Mouse (Mus musculus) G1E (cell line): ENCODE measurements around the gene Gm10188.

Experiments used
- CTCF ChIP-seq: IDR thresholded peaks from 2 replicates; pipeline ENCODE4 v1.5.1; 2012; ENCODE audit warnings: low read depth, low read length, inconsistent platforms, mixed read lengths
- GATA1 ChIP-seq: IDR thresholded peaks from 2 replicates; pipeline ENCODE4 v1.6.1; 2012; ENCODE audit warnings: borderline replicate concordance, low read length, inconsistent platforms, mixed read lengths
- GATA2 ChIP-seq: IDR thresholded peaks from 2 replicates; pipeline ENCODE4 v1.6.1; 2012; ENCODE audit warnings: low read depth, low read length, inconsistent platforms, borderline replicate concordance

DNA sequence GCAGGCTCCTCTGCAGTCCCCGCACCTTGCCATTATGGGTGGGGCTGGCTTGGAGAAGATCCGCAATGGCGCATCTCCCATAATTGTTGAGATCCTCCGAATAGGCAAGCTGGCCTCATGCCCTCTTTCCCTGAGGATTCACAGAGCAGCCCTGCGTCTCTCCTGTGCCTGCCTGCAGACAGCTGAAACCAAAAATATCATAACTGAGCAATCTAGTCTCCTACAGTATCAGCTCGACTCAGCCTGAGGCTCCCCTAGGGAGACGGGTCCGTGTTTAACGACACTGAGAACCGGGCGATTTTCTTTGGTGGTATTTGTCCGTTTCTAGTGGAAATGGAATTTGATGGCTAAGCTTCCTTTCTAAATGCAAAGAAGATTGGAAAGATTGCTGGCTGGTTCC lies 29.6 kb downstream of the Gm10188 start:
- TF ChIP-seq CTCF (no peak), GATA2 (no peak), GATA1 (no peak)
